Mouse (Mus musculus) left cerebral cortex, adult 11 months (tissue): ENCODE results near the gene Fbxo47.

Experiments
- DNase-seq: peaks from one replicate; pipeline ENCODE4 v3.0.0; 2022; ENCODE audit warnings: low spot score

Gene Fbxo47

GRCm38 (mm10) chr11:97883918-97884600 lies at the start of gene Fbxo47:
TSS of gene Fbxo47 (minus strand) at chr11:97884154.
- peak; percentile 97 for DNase-seq

- DNase-seq, result no peak
These were observed 49.6 kb upstream of the Fbxo47 start for GRCm38 (mm10) chr11:97933553-97933952.

GRCm38 (mm10) chr11:97928905-97929304 lies 45.0 kb upstream of the Fbxo47 start:
- no peak for DNase-seq

- no peak for DNase-seq
These were observed 40.3 kb upstream of the Fbxo47 start for GRCm38 (mm10) chr11:97924217-97924616.

- DNase-seq, result no peak
These were observed 39.7 kb upstream of the Fbxo47 start for GRCm38 (mm10) chr11:97923639-97924038.

- DNase-seq, result no peak
These were observed 32.1 kb upstream of the Fbxo47 start for GRCm38 (mm10) chr11:97915974-97916503.

- DNase-seq, result no peak
These were observed 31.5 kb upstream of the Fbxo47 start for GRCm38 (mm10) chr11:97915471-97915870.

GRCm38 (mm10) chr11:97913111-97913510 lies 29.2 kb upstream of the Fbxo47 start:
- DNase-seq, result no peak

- no peak for DNase-seq
These were observed 24.8 kb upstream of the Fbxo47 start for GRCm38 (mm10) chr11:97908634-97909348.

- no peak for DNase-seq
These were observed 24.0 kb upstream of the Fbxo47 start for GRCm38 (mm10) chr11:97907935-97908334.

- DNase-seq, result no peak
These were observed 23.0 kb upstream of the Fbxo47 start for GRCm38 (mm10) chr11:97906905-97907304.

- no peak for DNase-seq
These were observed 22.0 kb upstream of the Fbxo47 start for GRCm38 (mm10) chr11:97905941-97906340.

- DNase-seq, result no peak
These were observed 21.6 kb upstream of the Fbxo47 start for GRCm38 (mm10) chr11:97905540-97905939.

- no peak for DNase-seq
These were observed 20.8 kb upstream of the Fbxo47 start for GRCm38 (mm10) chr11:97904801-97905200.

- no peak for DNase-seq
These were observed 17.9 kb upstream of the Fbxo47 start for GRCm38 (mm10) chr11:97901806-97902205.

- peak; percentile 76 for DNase-seq
These were observed 15.9 kb upstream of the Fbxo47 start for GRCm38 (mm10) chr11:97899822-97900221.

GRCm38 (mm10) chr11:97897568-97898185 lies 13.7 kb upstream of the Fbxo47 start:
- no peak for DNase-seq

GRCm38 (mm10) chr11:97896655-97897054 lies 12.7 kb upstream of the Fbxo47 start:
- no peak for DNase-seq

- no peak for DNase-seq
These were observed 7.9 kb upstream of the Fbxo47 start for GRCm38 (mm10) chr11:97891821-97892220.

GRCm38 (mm10) chr11:97885296-97885915 lies 1.5 kb upstream of the Fbxo47 start:
- DNase-seq, result no peak

- DNase-seq, result no peak
These were observed 739 bp upstream of the Fbxo47 start for GRCm38 (mm10) chr11:97884601-97885185.

- peak; percentile 57 for DNase-seq
These were observed 424 bp downstream of the Fbxo47 start for GRCm38 (mm10) chr11:97883542-97883917.
